Mouse (Mus musculus): ENCODE measurements at regions not wholly inside any gene's neighbourhood (a gene's known extent, or its start where the extent isn't known, plus 50 kb on each side); places are given as distances from the start of the nearest gene placed in this dataset.

DNA sequence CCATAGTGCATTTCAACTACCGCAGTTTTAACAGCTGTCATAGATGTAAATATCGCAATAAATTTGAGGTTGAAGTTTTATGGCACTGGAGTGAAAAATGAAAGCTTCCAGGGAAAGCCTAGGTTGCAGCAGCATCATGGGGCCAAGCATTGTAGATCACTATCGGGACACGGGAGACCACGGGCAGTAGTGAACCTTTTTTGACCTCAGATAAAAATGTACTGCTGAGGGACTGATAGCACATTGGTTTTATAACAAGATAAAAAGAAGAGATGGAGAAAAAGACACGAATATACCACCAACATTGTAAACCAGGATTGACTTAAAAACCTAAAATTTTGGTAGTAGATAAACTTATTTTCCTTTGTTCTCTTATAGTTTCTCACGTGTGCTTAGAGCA lies 143.1 kb upstream of the Eya4 start:
- TF ChIP-seq POLR2AphosphoS5 (IDR thresholded peaks at IDR 0.05; ENCODE audit: insufficient replicate concordance, low read depth, low read length) (no peak), CTCF (IDR thresholded peaks at IDR 0.05; ENCODE audit: low read depth, low read length) (no peak), TAL1 (conservative IDR thresholded peaks at IDR 0.05; ENCODE audit: low read depth, low read length) (no peak)
